Mouse (Mus musculus): ENCODE measurements around the gene Lrig3.

GRCm38 (mm10) chr10:125951633-125952032 lies 14.3 kb upstream of the Lrig3 start:
- TF ChIP-seq CTCF (IDR thresholded peaks at IDR 0.05; ENCODE audit: extremely low read depth, insufficient read length, insufficient replicate concordance, low read depth, low read length) = no peak
- no peak for TF ChIP-seq POLR2A (IDR thresholded peaks at IDR 0.05; ENCODE audit: low read depth, low read length)
